Mouse (Mus musculus): ENCODE results near the gene Cpeb3.

- TF ChIP-seq CTCF (conservative IDR thresholded peaks at IDR 0.05; ENCODE audit: low read length) (no peak), POU5F1 (IDR thresholded peaks at IDR 0.05; ENCODE audit: borderline replicate concordance, low read length) (no peak)
Observed at GRCm38 (mm10) chr19:37060078-37060477, 148.3 kb downstream of the Cpeb3 start.

Data from E14TG2a.4 (cell line).